Mouse (Mus musculus): ENCODE data around the gene Zfpm1.

Zfpm1 gene

DNA sequence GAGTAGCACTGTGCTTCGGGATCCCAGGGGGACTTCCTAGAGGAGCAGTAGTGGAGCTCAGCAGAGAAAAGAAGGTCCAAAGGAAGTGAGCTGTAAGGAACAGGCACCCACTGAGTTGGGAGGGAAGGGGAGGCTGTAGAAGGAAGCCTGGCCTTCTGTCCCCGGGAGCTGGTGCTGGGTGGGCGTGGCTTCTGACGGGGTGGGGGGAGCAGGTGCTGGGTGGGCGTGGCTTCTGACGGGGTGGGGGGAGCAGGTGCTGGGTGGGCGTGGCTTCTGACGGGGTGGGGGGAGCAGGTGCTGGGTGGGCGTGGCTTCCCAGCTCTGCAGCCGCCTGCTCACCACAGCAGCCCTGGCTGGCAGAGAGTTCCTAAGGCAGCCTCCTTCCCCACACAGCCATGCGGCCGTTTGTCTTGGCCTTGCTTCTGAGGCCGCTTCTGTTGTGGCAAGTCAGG is 42.0 kb downstream of the Zfpm1 start:
- ATAC-seq (ENCODE audit: low TSS enrichment) = 0 out of 2 replicates have a peak, but pooled peaks have one; percentile 32

DNA sequence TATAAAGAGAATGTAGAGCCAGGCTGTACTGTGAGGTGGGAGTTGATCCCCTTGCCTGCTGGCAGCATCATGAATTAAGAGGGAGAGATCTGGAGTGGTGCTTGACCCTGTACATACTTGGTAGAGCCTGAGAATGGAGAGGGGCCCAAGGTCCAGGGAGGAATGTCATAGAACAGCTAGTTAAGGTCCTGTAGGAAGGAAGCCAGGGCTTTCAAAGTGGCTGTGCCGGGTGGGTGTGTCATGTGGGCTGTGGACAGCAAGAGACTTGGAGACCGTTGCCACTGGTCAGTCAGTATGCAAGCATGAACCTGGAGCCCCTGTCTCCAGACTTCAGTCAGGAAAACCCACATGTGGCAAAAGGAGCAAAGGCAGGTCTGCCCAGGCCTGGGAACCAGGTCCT is 43.3 kb downstream of the Zfpm1 start:
- ATAC-seq (ENCODE audit: low TSS enrichment) = no peak

DNA sequence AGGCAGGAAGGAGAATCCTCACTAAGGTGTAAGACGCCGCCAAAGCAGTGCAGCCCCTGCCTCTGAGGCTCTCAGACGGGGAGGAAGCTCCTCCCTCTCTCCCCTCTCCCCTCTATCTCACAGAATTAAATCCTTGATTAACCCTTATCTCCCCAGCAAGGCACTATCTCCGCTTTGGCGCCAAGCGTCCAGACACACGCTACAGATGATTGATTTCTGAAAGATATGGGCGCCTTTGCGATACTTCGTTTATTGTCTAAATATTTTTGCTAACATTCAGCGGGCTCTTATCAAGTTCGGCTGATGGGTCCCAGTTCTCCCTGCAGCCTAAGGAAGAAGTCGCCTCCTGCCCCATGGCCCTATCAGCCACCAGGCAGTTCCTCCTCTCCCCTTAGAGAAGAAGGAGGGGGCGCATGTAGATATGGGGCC is 44.2 kb downstream of the Zfpm1 start:
- no peak for ATAC-seq (ENCODE audit: low TSS enrichment)

DNA sequence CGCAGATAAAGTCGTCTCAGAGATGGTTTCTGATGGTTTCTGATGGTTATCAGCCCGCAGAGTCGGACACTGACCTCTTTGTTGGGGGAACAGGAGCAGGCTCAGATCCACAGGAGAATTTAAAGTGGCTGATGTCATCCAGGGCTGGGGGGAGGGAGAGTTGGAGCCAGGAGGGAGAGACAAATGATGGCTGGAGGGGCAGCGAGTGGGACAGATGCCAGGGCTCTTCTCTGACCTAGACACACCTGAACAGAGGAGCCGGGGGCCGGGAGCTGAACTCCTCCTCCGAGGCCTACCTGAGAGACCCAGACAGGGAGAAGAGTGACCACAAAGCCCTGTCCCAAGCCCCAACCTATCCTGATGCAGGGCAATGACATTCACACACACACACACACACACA is 47.1 kb downstream of the Zfpm1 start:
- no peak for ATAC-seq (ENCODE audit: low TSS enrichment)

DNA sequence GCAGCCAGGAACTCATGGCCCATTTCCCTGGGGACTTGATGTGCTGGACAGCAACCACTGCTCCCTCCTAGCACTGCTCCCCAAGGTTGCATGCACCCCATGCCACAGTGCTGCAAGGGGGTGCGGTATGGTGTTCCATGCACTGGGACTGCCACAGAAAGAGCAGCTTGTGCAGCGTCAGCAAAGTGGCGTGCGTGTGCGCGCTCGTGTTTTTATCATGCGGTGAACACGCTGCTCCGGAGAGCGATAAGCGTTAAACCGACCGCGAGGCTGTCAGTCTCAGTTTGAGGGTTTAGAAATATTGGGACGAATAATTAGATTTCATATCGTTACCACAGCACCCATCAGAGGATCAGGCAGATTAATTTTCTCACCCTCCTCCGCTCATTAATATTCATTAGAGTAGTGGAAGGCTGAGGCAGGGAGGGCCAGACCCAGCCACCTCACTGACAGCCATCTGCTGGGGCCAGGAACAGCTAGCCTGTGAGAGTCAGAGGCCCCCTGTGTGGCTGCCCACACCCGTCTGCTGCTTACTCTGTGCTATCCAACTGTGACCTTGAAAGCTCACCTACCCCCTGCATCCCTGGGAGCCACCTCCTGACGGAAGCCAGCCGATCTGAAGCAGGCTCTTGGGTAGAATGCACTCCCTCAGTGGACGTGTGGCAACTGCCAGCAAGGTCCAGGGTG is 47.8 kb downstream of the Zfpm1 start:
- ATAC-seq (ENCODE audit: low TSS enrichment) = no peak

DNA sequence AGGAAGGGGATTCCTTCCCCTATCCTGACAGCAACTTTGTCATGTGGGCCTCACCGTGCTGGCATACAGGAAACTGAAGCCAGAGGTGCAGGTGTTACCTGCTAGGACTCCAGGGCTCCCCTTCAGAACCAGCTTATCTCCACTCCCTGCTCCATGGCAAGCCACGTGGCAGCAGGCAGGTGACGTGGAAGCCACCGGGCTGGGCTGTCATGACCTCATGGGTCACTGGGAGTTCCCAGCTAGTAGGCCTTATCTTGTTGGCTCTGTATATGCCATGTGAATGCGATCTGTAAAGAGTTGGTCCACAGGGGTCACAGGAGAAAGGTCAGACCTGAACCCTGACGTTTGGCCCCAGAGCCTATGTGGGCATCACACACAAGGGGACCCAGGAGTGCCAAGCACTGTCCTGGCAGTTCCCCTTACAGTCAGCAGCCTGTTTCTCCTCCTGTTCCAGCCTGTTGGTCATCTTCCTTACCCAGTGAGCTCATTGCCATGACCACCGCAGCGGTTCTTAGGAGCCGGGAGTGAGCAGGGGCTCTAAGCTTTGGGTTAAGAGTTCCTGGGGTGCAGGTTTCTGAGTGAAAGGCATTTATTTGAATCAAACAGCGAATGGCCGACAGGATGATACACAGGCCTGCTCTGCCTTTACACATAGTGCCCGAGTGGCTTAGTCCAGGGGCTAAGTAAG is 48.6 kb downstream of the Zfpm1 start:
- ATAC-seq (ENCODE audit: low TSS enrichment) = no peak

DNA sequence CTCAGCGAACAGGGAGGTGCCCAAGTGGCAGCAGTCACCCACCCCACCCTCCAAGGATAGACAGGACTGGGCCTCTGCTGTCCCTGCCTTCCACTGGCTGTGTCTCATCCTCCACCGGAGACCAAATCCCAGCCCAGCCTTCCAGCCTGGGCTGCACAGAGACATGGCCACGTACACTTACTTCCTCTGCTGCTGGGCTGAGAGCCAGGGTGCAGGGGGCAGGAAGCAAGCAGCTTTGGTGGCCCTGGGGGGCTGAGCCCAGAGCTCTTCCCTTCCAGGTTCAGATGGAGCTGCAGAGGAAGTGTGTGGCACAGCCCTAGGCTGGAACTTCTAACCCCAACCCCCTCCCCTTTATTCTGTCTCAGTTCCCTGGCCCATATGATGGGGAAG is 49.2 kb downstream of the Zfpm1 start:
- ATAC-seq (ENCODE audit: low TSS enrichment) = no peak

DNA sequence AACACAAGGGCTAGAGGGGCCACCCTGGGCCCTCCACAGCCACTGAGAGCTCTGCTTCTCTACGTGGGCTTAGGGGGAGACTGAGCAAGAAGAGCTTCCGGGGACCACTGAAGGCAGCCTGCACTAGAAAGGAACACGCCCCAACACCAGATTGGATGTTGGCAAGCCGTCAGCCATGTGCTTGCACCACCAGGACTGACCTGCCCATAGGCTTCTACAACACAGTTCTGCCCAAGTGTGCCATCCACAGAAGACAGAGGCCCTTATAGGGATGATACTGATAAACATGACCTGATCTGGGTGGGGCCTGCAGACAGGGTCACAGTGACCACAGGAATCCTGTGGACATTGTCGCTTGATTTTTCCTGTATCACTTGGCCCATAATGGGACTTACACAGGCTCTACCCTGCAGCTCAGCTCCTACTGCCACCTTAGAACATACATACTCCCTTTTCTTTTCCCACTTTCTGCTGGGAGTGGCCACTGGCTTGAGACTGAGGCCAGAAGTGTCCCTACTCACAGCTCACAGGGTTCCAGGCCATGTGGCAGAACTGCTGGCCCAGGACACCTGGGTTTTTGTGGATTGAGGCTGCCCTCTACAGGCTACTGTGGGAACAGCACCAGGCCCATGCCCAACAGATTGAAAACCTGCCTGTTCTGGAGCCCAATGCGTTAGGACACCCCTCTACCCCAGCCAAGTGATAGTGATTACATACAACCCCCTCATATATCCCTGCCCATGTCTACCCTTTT is 51.0 kb downstream of the Zfpm1 start:
- peak; percentile 42; the same call in 1 of the 2 replicates for ATAC-seq (ENCODE audit: low TSS enrichment)

DNA sequence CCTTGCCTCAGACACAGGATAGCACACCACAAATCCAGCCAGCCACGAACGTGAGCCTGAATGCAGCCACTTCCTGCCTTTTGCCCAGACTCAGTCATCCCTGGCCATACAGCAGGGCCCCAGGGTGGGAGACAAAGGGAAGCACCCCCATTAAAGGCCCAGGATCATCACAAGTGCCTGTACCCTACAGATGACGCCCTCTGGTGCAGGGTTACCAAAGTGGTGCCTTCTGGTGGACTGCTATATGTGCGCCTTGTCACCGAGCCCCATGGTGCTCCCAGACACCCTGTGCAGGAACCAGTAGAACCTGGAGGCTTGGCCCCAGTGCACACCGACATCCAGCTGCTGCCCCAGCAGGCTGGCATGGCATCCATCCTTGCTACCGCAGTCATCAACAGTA is 51.6 kb downstream of the Zfpm1 start:
- ATAC-seq (ENCODE audit: low TSS enrichment) = no peak

DNA sequence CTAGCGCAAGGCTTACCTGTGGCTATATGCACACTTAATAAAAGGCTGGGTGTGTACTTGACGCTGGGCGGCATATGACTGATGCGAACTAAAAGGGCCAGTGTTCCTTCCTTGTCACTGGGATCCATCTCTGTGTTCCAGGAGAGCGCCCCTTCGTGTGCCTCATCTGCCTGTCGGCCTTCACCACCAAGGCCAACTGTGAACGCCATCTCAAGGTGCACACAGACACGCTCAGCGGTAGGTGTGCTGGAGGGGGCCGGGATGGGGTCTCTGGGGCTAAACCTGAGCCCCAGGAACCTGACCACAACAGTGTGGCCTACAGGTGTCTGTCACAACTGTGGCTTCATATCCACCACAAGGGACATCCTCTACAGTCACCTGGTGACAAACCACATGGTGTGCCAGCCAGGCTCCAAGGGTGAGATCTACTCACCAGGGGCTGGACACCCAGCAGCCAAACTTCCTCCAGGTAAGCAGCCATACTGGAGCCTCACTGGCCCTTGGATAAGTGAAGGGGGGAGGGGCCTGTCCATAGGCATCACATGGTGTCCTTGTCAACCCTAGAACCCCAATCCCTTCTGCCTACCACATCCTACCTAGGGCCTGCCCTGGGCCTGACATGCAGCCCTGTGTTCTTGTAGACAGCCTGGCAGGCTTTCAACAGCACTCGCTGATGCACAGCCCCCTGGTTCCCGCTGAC is 53.0 kb downstream of the Zfpm1 start:
- ATAC-seq (ENCODE audit: low TSS enrichment) = no peak

DNA sequence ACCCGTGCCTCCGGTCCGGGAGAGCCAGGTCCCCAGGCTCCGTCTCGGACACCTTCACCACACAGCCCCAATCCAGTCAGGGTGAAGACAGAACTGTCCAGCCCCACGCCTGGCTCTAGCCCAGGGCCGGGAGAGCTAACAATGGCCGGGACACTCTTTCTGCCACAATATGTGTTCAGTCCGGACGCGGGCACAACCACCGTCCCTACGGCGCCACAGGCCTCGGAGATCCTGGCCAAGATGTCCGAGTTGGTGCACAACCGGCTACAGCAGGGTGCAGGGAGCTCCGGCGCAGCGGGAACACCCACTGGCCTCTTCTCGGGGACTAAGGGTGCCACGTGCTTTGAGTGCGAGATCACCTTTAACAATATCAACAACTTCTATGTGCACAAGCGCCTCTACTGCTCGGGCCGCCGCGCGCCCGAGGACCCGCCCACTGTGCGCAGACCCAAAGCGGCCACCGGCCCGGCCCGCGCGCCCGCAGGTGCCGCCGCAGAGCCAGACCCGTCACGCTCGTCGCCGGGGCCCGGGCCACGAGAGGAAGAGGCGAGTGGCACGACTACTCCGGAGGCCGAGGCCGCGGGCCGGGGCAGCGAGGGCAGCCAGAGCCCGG is 53.8 kb downstream of the Zfpm1 start:
- 0 out of 2 replicates have a peak, but pooled peaks have one; percentile 8 for ATAC-seq (ENCODE audit: low TSS enrichment)

DNA sequence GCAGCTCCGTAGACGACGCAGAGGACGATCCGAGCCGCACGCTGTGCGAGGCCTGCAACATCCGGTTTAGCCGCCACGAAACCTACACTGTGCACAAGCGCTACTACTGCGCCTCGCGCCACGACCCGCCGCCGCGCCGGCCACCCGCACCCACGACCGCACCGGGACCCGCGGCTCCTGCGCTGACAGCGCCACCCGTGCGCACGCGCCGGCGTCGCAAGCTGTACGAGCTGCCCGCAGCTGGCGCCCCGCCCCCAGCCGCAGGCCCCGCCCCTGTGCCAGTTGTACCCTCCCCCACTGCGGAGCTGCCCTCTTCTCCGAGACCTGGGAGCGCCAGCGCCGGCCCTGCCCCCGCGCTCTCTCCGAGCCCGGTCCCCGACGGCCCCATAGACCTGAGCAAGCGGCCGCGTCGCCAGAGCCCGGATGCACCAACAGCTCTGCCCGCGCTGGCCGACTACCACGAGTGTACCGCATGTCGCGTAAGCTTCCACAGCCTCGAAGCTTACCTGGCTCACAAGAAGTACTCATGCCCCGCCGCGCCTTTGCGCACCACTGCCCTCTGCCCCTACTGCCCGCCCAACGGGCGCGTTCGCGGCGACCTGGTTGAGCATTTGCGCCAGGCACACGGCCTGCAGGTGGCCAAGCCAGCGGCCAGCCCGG is 54.4 kb downstream of the Zfpm1 start:
- ATAC-seq (ENCODE audit: low TSS enrichment) = peak; percentile 17

DNA sequence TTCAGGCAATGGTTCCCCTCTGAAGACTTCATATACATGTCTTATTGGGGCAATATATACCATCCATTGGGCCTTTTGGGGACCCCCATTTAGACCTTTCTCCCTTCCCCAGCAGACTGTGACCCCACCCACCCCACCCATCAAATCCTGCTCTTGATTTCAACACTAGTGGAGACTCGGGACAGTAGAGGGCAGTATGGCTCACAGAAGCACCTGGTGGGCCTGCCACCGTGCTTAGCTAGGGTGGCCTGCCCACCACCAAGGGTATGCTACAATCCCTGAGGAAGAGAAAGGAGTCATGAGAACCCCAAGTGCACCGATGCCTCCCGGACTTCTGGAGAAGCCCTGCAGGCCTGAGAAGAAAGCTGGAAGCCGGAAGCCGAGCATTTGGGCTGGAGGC is 56.9 kb downstream of the Zfpm1 start:
- no peak for ATAC-seq (ENCODE audit: low TSS enrichment)

DNA sequence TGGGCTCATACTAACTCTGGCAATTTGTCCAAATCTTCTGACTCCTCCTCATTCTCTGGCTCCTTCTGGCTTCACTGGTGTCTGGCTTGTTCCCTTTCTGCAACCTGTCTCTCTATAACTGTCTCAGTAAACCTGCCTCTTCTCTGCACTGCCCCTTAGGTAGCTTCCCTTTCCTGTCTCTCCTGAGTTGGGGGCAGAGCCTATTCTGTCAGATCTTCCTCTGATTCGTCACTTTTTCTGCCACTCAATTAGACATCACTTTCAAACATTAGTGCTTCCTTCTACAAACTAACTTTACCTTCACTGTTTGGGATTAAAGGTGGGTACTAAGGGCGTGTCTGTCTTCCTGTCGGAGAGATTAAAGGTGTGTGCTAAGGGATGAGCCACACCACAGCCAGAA is 58.8 kb downstream of the Zfpm1 start:
- ATAC-seq (ENCODE audit: low TSS enrichment) = no peak

DNA sequence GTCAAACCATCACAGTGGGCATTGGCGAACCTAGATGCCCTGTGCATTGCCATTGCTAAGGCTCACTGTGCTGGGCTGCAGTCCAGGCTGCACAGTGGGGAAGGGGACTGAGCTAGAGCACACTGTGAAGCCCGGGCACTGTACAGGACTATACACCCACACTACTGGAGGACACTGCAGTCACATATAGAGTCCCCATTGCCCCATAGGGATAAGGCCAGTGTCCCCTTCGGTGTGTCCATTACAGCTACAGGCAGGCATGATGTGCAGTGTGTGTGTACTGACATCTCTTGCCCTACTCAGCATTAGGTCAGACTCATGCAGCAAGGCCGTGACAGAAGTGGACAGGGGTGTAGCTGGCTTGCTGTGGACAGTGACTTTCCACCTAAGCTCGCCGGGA is 59.8 kb downstream of the Zfpm1 start:
- ATAC-seq (ENCODE audit: low TSS enrichment) = no peak

DNA sequence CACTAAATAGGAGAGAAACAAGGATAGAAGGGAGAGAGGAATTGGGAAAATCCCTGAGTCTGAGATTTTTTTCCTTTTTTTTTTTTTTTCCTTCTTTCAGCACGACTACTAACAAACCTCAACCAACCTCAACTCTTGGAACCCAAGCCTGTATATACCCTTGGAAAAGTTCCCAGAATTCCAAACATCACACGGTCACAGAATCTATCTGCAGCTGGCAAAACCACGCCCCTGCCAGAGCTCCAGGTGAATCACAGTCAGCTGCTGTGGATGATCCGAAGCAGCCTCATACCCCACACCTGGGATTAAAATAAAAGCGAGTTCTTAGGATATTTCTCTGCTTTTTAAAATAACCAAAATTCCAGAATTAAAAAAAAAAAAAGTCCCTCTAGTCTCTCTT is 60.4 kb downstream of the Zfpm1 start:
- ATAC-seq (ENCODE audit: low TSS enrichment) = no peak

DNA sequence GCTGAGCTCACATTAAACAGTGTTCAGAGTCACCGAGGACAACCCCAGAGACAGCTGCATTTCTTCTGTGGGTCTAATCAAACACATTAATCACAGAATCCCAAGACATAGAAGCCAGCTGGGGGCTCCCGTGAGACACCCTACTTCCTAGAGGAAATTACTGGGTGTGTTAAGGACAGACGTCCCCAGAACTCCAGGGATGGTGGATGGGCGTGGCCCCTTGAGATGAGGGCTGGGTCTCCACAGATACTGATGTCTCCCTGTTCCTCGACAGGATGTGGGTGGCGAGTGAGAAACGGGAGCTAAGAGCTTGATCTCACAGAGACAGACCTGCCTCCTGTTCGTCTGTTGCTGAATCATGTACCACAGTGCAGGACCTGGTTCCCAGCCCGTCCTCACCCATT is 60.9 kb downstream of the Zfpm1 start:
- peak; percentile 32 for ATAC-seq (ENCODE audit: low TSS enrichment)

DNA sequence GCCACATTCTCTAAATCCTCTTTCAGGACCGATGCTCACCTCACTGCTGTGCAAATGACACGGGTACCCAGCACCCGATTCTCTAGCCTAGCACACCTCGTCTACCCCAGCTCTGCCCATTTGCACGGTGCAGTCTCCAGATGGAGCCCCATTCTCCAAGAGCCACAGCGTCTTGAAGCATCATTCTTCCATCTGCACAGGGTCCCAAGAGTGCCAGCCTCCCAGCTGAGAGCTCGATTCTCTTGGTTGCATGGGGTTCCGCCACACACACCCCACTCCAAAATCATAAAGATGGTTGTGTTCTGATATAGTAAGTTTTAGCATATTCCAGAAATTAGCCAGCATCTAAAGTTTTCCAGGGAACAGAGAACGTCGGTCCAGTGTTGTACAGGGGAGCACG is 61.4 kb downstream of the Zfpm1 start:
- 0 out of 2 replicates have a peak, but pooled peaks have one; percentile 18 for ATAC-seq (ENCODE audit: low TSS enrichment)

DNA sequence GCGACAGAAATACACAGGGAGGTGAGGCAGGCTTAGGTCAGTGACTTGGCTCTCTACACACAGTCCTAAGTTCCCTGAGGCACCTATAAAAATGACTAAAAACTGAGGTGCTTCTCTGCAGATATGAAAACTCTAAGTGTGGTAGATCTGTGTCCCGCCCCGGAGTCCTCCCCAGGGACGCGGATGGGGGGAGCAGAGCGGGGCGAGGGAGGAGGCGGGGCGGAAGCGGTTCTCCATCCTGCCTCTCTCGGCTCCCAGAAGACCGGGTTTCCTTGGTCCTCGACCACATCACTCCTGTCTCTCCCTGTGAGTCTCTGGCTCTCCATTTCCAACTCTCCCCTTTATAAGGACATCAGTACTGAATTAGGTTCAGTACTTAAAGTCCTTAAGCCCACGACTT is 61.8 kb downstream of the Zfpm1 start:
- ATAC-seq (ENCODE audit: low TSS enrichment) = 0 out of 2 replicates have a peak, but pooled peaks have one; percentile 28

DNA sequence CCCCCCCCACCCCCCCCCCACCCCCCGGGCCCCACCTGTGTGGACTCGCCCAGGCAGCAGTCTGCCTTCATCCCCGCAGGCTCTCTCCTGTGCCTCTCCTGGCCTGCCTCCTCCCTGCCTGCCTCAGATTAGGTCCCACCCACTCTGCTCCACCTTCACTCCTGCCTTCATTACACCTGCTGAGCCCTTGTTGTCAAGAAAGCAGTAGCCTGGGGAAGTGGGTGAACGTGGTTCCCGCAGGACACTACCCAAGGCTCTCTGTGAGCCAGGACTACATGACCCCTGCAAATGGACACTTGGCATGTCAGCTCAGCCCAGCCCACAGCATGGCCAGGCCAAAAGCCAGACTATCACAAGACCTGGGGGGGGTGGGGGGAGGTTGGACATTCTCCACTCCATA is 62.3 kb downstream of the Zfpm1 start:
- no peak for ATAC-seq (ENCODE audit: low TSS enrichment)
